Mouse (Mus musculus) frontal cortex, postnatal 25 days (tissue): ENCODE measurements around the gene Rtn1.

Source experiments
- DNase-seq, 2 experiments: peaks; one replicate each; pipeline ENCODE4 v3.0.0; 2022; ENCODE audit warnings: low spot score in 2 of 2

Rtn1 gene

GRCm38 (mm10) chr12:72229451-72230196 is 179.2 kb downstream of the Rtn1 start:
- DNase-seq: no peak

GRCm38 (mm10) chr12:72227731-72228130 is 181.1 kb downstream of the Rtn1 start:
- no peak for DNase-seq

GRCm38 (mm10) chr12:72225371-72225770 is 183.5 kb downstream of the Rtn1 start:
- DNase-seq: no peak

GRCm38 (mm10) chr12:72223557-72224102 is 185.2 kb downstream of the Rtn1 start:
- no peak for DNase-seq

GRCm38 (mm10) chr12:72213554-72213953 is 195.3 kb downstream of the Rtn1 start:
- DNase-seq: no peak

GRCm38 (mm10) chr12:72200828-72201227 is 208.0 kb downstream of the Rtn1 start:
- no peak for DNase-seq

- DNase-seq: no peak
Observed at GRCm38 (mm10) chr12:72197925-72198486, 210.8 kb downstream of the Rtn1 start.

GRCm38 (mm10) chr12:72197434-72197833 is 211.4 kb downstream of the Rtn1 start:
- no peak for DNase-seq

GRCm38 (mm10) chr12:72184929-72185328 is 223.9 kb downstream of the Rtn1 start, which contains the start of gene Ccdc175:
TSS of gene Ccdc175 (minus strand) at chr12:72185029.
- no peak for DNase-seq

GRCm38 (mm10) chr12:72179561-72179960 is 229.3 kb downstream of the Rtn1 start:
- DNase-seq: no peak

- DNase-seq: no peak
Observed at GRCm38 (mm10) chr12:72178322-72178721, 230.5 kb downstream of the Rtn1 start.
